Mouse (Mus musculus) thymus, postnatal 36 days (tissue): Measurements from ENCODE around the gene Sesn1.
A peak's percentile ranks its signal among the peaks of the same experiment; 100 is the strongest.
"Not testable (repeated sequence)": the region's sequence is repeated elsewhere in the genome, so short reads cannot be mapped to it uniquely, and the experiment has no call there.

ENCODE experiments used
- DNase-seq, 2 experiments: peaks; one replicate each; pipeline ENCODE4 v3.0.0; 2022; ENCODE audit warnings: mixed read lengths in 2 of 2

Gene Sesn1

DNA sequence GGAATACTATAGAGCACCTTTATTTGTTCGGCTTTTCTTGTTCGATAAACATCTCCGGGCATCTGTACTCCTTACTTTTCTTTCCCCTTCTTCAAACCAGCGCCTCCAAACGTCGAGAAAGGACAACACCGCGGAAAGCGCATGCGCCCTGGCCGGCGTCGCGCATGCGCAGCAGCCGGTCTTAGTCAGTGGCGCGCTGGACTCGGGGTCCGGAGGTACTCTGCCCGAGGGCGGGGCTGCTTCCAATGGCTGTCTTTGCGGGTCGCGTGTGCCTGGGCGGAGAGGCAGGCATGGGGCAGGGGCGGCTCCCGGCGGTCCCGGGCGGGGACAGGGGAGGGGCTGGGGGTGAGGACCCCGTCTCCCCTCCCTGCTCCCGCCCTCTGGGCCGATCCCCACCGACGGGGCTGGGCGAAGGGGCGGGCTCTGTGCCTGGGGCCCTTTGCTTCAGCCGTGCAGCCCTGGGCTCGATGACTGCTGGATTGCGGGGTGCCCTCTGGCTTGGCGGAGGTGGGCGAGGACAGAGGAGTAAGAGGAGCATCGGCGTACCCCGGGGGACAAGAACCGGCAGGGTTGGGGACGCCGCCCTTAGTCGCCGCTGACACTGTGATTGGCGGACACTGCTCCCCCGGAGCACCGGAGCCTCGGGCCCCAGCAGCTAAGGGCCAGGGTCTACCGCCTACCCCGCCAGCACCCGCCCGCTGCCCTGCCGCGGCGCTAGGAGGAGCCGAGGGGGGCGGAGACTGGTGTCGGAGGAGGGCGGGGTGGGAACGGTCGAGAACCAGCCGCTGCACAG is at the start of gene Sesn1, which contains the start of gene Cep57l1:
TSS of gene Sesn1 (plus strand) at position 165 of the 793 bp plus-strand sequence.
TSS of gene Cep57l1 (minus strand) at position 101 of the 793 bp plus-strand sequence.
- DNase-seq, result peak; percentile 89 to 92

DNA sequence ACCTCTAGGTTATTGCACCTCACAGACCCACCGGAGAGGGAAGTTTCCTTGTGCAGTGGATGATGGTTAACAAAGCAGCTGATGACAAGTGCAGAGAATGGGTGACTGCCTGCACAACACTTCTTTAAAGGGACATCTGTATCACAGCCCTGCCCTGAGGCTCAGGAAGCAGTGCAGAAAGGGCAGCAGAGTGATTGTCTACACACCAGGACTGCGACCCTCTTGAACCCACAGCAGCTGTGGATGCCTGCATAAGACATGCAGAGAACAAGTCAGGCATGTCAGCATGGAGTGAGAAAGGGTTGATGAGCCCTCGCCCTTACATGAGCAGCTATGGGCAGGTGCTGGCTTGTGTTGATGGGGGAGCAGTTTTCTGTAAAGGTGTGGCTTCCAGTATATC is 48.9 kb upstream of the Sesn1 start:
- DNase-seq, result no peak

DNA sequence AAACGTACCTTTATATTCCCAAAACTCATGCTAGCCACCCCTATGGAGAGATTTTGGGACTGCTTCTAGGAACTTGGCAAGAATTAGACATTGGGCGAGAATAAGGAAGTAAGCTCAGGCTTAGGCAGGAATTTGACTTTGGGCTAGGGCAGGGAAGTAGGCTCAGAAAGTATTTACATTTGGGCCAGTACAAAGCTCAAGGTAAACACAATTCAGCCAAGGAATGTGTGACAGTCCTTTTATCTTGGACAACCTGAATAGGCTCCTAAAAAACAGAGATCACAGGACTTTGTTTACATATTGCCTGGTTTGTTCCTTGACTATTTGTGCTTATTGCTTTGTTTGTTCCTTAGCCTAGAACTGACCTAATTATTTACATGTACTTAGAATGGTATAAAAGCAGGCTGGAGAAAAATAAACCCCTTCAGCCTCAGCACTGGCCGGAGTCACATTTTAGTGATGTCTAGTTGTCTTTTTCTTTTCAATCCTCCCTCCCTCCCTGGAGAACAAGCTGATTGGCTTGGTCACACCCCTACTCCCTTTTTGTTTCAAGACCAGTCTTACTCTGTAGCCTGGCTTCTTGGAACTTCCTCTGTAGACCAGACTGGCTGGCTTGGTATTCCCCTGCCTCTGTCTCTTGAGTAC is 45.9 kb upstream of the Sesn1 start:
- DNase-seq, result no peak

DNA sequence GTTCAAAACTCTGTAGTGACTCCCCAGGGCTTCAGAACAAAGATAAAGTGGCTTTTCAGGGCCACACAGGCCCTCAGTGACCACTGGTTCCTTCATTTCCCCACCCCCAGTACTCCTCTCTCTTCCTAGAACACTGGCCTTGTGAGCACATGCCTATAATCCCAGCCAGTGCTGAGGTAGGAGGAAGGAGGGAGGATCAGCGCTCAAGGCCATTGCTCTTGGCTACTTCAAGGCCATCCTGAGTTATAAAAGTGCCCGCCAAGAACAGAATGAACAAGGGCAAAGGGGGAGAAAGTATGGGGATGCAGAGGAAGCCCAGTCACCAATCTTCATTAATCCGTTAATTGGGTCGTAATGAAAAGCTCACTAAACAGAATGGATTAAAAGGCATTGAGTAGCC is 44.1 kb upstream of the Sesn1 start:
- no peak for DNase-seq

DNA sequence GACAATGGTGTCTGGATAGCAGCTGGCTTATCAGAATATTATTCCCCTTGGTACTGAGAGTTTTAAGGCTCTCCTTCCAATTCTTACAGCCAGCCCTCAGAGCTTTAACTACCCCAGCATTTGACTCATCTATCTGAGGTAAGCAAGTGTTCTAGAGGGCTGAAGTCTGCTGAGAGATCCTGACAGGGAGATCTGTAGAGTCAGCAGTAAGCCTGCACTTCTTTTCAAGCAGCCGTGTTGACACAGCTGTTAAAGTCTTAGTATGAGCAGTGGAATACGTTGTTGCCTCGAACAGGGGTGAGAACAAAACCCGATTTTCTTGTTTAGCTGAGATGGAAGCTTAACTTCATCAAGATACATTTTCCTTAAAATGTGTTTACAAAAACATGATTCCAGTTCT is 43.5 kb upstream of the Sesn1 start:
- DNase-seq, result no peak

DNA sequence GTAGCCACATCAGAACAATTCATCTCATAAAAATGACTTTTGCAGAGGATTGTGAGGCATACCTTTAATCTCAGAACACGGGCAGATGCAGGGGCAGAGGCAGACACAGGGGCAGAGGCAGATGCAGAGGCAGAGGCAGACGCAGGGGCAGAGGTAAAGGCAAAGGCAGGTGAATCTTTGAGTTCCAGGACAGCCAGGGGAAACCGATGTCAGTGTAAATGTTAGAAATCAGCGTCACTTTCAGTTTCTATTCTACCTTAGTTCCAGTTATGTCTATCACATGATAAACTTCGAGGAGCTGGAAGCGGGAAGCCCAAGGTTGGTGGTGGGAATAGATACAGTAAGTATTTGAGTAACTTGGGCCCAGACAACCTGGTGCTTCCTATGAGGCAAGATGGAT is 42.5 kb upstream of the Sesn1 start:
- no peak for DNase-seq

DNA sequence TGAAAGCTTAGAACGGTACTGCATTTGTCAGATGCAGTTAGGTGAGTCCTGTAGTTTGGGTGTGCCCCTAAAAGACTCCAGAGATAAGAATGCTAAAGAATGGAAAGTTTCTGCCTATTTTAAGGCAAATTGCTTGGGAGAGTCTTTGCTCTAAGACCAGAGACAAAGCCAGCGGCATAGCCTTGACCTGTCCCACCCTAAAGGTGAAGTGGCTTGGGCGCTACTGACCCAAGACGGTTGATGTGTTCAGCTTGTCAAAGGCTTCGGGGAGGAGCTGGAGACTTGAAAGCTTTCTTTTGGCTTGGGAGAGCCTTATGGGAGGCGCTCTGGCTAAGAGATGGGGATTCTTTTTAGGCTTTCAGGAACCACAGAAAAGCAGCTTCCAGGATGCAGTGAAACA is 17.4 kb upstream of the Sesn1 start:
- no peak for DNase-seq

DNA sequence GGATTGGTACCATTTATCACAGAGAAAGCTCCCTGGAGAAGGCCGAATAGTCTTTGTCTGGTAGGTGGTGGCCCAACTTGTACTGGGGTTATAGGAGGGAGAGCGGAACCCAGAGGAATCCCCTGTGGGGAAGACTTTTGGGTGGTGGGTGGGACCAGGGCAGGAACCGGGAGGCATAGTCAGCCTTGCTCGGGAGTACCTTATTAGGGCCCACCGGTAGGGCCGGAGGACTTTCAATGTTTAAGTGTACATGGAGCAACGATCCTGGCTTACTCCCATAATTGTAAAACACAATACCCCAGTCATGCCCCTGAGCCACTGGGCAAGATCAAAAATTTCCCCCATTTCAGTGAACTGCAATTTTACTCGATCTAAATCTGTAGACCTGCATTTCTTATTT is 12.5 kb upstream of the Sesn1 start:
- DNase-seq, result no peak

DNA sequence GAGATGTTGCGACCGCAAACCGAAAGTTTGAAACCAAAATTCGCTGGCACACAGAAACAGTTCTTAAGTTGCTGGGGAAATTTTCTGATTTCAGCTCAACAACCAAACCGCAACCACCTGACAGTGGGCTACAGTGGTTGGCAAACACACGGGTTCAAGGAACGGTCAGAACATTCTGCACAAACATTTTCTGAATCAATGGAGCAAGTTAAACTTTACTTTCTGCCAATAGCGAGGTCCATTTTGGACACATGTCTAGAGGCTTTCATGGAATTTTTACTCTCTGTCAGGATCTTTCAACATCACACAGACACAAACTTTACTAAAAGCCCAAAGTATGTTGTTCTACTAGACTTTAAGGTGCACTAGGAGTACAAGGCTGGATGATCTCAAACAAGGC is 6.3 kb upstream of the Sesn1 start:
- DNase-seq, result no peak

DNA sequence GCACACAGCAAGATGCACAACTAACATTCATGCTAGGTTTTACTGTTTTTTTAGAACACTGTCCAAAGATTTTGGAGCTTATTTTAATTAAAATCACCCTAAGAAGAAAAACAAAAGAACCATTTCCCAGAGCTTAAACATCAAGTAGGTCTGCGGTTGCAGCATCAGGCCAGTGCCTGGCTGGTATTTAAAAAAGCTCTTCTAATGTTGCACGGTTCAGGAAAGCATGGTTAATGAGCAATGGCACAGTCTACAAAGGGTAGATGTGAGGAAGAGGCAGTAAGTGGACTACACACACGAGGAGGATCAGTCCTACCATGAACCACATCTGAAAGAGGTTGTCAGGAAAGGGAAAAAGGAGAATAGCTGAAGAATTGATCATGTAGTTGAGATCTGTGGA is 5.0 kb upstream of the Sesn1 start:
- no peak for DNase-seq

DNA sequence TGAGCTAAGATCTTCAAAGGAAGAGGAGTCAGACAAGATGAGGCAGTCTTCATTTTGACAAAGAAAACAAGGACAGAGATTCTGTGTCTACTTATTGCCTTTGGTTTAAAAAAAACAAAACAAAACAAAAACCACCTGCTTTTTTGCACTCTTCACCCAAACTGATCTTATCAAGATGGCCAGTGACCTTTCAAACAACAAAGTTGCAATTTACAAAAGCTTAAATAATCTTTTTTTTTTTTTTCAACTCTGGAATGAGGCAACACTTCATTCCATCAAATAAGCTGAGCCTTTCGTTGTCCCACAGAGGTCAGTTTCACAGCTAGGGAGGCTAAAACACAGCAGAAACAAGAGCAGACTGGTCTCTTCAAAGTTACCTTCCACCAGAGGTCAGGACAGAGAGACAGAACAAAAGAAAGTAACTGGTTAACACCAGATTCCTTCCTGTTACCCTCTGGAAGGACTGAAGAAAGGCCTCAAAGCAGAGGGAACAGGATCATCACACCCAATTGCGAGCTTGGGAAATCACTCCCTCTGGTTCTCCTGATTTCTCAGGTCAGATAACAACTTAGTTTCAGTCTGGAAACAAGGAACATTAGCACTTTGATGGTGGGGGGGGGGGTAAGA is 3.9 kb upstream of the Sesn1 start:
- DNase-seq, result no peak

DNA sequence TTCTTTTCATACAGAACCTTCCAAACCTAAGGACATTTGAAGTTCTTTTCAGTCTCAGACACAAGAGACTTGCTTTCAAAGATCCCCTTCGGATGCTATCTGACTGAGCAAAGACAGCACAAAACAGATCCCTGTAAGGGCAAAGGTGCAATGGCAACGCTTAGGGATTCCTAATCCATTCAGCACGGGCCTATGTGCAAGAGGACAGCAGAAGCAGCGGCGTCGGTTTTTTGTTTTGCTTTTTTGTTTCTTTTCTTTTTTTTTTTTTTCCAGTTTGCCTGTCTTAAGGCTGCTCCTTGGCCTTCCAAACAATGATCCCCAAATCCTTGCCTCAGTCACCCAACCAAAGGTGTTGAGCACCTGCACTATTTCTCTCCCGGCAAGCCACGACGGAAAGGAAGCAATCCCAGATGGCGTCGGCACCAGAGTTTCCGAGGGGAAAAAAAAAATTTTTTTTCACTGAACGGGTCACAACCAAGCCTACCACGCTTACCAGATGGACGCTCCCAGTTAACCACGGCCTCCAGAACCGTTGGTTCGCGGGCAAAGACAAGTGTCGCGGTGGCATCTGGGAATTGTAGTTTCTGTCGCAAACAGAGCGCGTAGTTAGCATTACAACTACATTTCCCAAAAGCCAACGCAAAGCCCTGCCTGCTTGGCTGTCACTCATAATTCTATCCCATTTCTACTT is 510 bp upstream of the Sesn1 start:
- DNase-seq, result peak in 1 of 2 experiments; percentile 81

DNA sequence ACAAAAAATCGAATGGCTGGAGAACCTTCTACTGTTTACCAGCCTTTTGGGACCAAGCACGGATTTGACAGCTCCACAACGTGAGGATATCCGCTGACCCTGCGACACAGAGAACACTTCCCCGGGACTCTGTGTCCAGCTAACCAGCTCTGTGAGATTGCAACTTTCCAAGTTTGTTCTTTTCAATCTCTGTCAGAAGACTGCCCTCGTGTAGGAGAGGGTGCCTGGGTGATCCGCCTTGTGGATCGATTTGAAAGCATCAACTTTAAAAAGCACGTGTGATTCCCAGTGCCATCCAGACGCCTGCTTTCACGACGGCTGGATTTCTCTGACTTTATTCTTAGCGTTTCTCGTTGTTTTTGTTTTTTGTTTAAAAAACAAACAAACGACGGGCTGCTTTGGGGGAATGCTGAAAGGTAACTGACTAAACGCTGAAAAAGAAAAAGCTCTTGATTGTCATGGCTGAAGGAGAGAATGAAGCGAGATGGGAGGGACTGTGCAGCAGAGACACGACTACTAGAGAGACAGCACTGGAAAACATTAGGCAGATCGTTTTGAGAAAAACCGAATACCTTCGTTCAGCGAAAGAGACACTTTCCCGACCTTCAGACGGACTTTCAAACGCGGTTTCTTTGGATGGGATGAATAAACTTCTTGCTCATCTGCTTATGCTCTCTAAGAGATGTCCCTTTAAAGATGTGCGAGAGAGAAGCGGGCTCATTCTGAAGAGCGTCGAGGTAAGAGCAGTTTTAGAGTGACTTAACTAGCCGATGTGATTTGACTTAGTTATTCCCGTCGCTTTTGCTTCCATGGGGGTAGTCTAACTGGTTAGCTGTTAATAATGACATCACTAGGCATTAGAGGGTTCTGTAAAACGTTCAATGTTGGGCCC is 1.1 kb downstream of the Sesn1 start:
- DNase-seq, result peak in 1 of 2 experiments; percentile 9

DNA sequence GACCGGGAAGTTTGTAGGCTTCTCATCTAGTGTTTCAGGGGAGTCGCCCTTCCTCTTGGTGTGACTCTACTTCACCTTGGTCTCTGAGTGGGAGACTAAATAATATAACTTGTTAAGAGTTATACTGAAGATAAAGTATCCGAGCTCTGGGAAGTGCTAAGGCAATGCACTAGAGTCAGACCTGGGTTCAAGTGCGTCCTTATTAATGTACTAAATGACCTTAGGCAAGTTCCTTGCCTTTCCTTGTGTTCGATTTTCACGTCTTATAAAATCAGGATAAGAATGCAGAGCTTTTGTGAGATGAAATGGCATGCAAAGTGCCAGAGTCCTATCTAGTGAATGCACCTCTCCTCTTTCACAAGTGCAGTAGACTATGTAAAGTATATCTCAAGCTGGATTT is 2.8 kb downstream of the Sesn1 start:
- DNase-seq, result no peak

DNA sequence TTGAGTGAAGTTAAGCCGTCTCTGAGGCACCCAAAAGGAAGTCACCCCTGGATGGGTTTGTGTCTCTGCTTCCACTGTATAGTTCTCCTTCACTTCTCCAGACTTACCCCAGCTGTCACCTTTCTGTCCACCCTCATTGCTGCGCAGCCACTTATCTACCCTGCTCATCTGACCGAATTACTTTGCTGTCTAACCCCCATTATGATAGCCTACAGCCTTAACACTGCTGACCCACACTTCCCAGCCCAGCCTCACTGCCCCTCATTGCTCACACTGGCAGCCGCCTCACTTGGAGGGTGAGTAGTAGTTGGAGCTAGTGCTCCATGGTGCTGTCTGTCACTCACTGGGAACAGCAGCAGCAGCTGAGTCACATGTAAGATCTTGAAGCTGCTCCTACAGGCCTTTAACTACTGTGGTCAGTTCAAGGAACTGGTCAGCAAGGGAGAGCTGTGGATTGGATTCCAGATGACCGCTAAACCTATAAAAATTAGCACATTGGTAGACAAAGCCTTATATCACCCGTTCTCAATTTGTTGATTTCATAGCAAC is 4.6 kb downstream of the Sesn1 start:
- no peak for DNase-seq

DNA sequence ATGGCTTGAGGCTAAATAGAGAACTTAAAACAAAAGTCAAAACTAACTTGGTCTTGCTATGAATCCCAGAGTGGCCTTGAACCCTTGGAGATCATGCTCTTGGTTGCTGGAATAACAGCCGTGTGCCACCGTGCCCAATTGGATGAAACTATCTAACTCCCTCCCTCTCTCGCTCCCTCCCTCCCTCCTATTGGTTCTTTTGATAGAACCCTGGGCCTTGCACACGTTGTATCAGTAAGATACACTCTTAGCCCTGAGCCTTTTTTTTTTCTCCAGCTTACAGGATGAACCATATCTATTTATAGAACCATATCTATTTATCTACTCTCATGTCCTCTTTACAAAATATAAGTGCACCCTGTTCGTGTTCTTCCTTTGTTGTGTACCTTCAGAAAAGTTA is 6.8 kb downstream of the Sesn1 start:
- no peak for DNase-seq

DNA sequence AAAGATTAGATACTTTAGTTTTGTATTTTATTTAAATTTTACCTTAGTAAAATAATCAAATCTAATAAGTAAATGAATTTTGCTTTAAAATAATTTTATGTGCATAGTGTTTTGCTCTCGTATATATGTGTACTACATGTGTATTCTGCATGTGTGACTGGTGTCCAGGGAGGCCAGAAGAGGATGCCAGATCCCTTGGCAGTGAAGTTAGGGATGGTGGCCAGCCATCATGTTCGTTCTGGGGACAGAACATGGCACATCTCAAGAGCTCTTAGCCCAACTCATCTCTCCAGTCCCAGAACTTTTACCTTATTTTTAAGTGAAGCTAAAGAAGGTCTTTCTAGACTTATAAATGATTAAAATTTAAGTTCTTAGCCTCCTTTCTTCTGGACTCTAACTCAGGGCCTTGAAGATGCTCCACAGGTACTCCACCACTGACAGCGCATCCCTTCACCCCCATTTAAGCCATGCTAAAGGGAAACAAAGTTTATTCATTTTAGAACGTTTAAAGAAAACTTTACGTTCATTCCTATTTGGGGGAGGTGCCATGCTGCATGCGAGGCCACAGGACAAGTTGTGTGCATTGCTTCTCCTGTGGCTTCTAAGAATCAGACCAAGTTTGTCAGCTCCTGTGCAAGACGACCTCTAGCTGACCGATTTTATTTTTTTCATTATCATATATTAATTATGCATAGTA is 8.4 kb downstream of the Sesn1 start:
- DNase-seq, result no peak

DNA sequence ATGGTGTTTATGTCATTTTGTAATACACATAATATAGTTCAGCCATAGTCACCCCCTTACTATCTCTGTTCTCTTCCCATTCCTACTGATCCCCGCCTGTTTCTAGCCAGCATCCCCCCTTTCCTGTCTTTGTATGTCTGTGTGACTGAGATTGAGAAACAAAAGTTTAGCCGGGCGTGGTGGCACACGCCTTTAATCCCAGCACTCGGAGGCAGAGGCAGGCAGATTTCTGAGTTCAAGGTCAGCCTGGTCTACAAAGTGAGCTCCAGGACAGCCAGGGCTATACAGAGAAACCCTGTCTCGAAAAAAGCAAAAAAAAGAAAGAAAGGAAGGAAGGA is 9.0 kb downstream of the Sesn1 start:
- DNase-seq, result not testable (repeated sequence)

DNA sequence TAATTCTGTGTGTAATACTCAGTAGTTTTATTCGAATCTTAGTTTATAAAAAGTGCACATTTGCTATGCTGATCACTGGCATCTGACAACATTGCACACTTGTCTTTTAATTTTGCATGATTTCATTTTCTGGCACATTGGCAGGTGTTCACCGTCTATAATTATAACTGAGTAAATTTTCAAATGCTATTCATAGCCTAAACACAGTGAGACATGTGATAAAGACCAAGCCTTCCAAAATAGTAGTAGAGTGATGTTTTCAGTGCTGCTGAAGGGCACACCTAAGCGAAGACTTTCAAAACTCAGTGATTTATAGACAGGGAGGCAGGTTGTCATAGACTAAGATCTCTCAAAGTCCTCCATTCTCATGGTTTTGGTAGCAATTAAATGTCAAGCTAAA is 9.6 kb downstream of the Sesn1 start:
- DNase-seq, result no peak

DNA sequence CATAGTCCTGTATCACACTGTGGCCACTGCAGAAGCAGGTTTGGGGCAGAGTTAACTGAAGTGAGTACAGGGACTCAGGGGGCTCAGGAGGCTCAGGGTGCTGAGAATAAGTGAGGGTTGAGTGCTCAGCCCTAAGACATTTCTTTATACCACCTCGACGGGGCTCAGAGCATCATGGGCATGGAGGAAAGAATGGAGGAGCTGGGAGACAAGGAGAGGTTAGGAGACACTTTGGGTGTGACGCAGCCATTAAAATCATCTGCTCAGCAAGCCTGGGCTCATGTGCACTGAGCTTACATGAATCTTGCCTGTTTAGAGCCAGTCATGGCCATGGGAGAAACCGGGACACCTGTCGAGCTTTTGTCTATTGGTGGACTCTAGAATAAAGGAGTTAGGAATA is 10.7 kb downstream of the Sesn1 start:
- no peak for DNase-seq

DNA sequence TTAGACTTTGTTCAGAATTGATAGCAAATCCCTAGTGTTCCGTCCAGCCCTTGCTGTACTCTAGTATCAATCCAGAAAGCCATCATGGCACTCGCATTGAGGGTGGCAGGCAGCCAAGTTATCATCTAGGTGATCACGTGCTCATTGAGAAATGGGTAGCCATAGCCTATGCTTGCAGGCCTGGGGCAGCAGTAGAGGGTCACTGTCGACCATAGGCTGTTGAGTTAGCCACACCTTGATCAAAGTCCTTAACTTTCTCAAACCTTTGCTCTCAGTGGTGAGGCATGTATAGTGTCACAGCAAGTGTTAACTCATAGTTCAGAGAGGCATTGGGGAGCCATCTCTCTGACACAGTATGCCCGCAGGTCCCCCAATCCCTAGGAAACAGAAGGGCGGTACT is 11.4 kb downstream of the Sesn1 start:
- no peak for DNase-seq
